13 mouse cellular contexts compared by ENCODE assay signal in genomic region chr1:34142951-34143580, GRCm38 (mm10).
DNase-seq lines count a peak whose midpoint lies in the region; ATAC-seq lines count a peak whose summit lies in the region.
"Had no signal": no experiment of that assay in that cellular context is flagged by ENCODE, and none has a peak within 500 bp of the region (broad histone marks: within the 10 kb centered on the region; RNA-seq: fewer than 3 reads in every experiment).

No protein-coding gene starts in this region.

- no peak overlapping the region for H3K4me3 ChIP-seq in heart, embryonic 12.5 days
- no peak overlapping the region for H3K4me3 ChIP-seq in embryonic facial prominence, embryonic 14.5 days (ENCODE audit: low read depth, low read length)
- no peak overlapping the region for H3K4me3 ChIP-seq in limb, embryonic 13.5 days
- H3K4me3 ChIP-seq: forebrain, embryonic 10.5 days; hindbrain, embryonic 15.5 days had no signal

- no peak overlapping the region for H3K9ac ChIP-seq in heart, embryonic 12.5 days
- H3K9ac ChIP-seq in embryonic facial prominence, embryonic 14.5 days (ENCODE audit: low read depth, low read length), result 0 out of 2 replicates have a peak overlapping the region, but pooled peaks have one; percentile 30
- no peak overlapping the region for H3K9ac ChIP-seq in limb, embryonic 13.5 days
- H3K9ac ChIP-seq: hindbrain, embryonic 15.5 days had no signal

- ATAC-seq in heart, embryonic 12.5 days (ENCODE audit: insufficient number of reproducible peaks, low FRiP score), result no peak
- peak; percentile 27; the same call in 1 of the 2 replicates for ATAC-seq in embryonic facial prominence, embryonic 14.5 days (ENCODE audit: low read depth)
- ATAC-seq in limb, embryonic 13.5 days (ENCODE audit: low FRiP score, low read depth), result no peak; the same call in 1 of the 2 replicates

- intact Hi-C loops in left cerebral cortex, postnatal 25 days (cut with DNase I), result no loop called here
- intact Hi-C loops in left cerebral cortex, postnatal 10 days (cut with DNase I), result no loop called here

- H3K27ac ChIP-seq in heart, embryonic 12.5 days (ENCODE audit: poor library complexity, severe bottlenecking), result peak overlapping the region; percentile 9; the same call in 1 of the 2 replicates
- H3K27ac ChIP-seq in embryonic facial prominence, embryonic 14.5 days (replicated peaks; ENCODE audit: low read depth, low read length), result 0 out of 2 replicates have a peak overlapping the region, but pooled peaks have one; percentile 28
- peak overlapping the region; percentile 33; the same call in 1 of the 2 replicates for H3K27ac ChIP-seq in limb, embryonic 13.5 days
- H3K27ac ChIP-seq: forebrain, embryonic 10.5 days; hindbrain, embryonic 15.5 days had no signal

- no peak for DNase-seq in heart, postnatal 4 days
- DNase-seq in left cerebral cortex, postnatal 25 days (ENCODE audit: low spot score in 2 of 2), result peak; percentile 36 to 68
- DNase-seq in left cerebral cortex, postnatal 10 days (ENCODE audit: extremely low spot score in 1 of 2, low spot score in 2 of 2), result no peak
- peak; percentile 45 for DNase-seq in embryonic facial prominence, embryonic 14.5 days (ENCODE audit: low spot score)
- DNase-seq in MN1 (ENCODE audit: low spot score), result no peak
- DNase-seq: adrenal gland, postnatal 10 days; gastrocnemius, postnatal 10 days; kidney, postnatal 25 days had no signal

- WGBS in heart, embryonic 12.5 days, result 53% methylated on average over 9 of the region's 9 CpGs
- 53% methylated on average over 9 of the region's 9 CpGs for WGBS in embryonic facial prominence, embryonic 14.5 days
- 49% methylated on average over 9 of the region's 9 CpGs for WGBS in limb, embryonic 13.5 days

- H3K36me3 ChIP-seq in heart, embryonic 12.5 days, result no peaks in the 10 kb centered on the region; the same call in 1 of the 2 replicates
- H3K36me3 ChIP-seq in embryonic facial prominence, embryonic 14.5 days (ENCODE audit: control insufficient read depth, insufficient read depth, low read length), result no peaks in the 10 kb centered on the region
- no peaks in the 10 kb centered on the region for H3K36me3 ChIP-seq in limb, embryonic 13.5 days
- H3K36me3 ChIP-seq: forebrain, embryonic 10.5 days; hindbrain, embryonic 15.5 days had no signal

- H3K4me2 ChIP-seq in heart, embryonic 12.5 days, result no peak overlapping the region
- H3K4me2 ChIP-seq in embryonic facial prominence, embryonic 14.5 days (ENCODE audit: low read depth, low read length), result no peak overlapping the region
- H3K4me2 ChIP-seq in limb, embryonic 13.5 days (replicated peaks), result no peak overlapping the region
- H3K4me2 ChIP-seq: hindbrain, embryonic 15.5 days had no signal

- H3K27me3 ChIP-seq in heart, embryonic 12.5 days (replicated peaks), result no peaks in the 10 kb centered on the region
- H3K27me3 ChIP-seq in embryonic facial prominence, embryonic 14.5 days (replicated peaks; ENCODE audit: control insufficient read depth, insufficient read depth, low read length), result no peaks in the 10 kb centered on the region
- no peaks in the 10 kb centered on the region for H3K27me3 ChIP-seq in limb, embryonic 13.5 days
- H3K27me3 ChIP-seq: CH12.LX; hindbrain, embryonic 15.5 days had no signal

- H3K9me3 ChIP-seq in heart, embryonic 12.5 days (replicated peaks), result no peaks in the 10 kb centered on the region
- H3K9me3 ChIP-seq in embryonic facial prominence, embryonic 14.5 days (ENCODE audit: control insufficient read depth, low read length), result no peaks in the 10 kb centered on the region
- H3K9me3 ChIP-seq in limb, embryonic 13.5 days, result no peaks in the 10 kb centered on the region
- H3K9me3 ChIP-seq: forebrain, embryonic 10.5 days; hindbrain, embryonic 15.5 days had no signal

- peaks cover 35% of the 10 kb centered on the region for H3K4me1 ChIP-seq in heart, embryonic 12.5 days (replicated peaks)
- peaks cover 12% of the 10 kb centered on the region for H3K4me1 ChIP-seq in embryonic facial prominence, embryonic 14.5 days (ENCODE audit: control insufficient read depth, insufficient read depth, low read length)
- H3K4me1 ChIP-seq in limb, embryonic 13.5 days, result peaks cover 47% of the 10 kb centered on the region

Comparison
In these comparisons a context has a peak if more than half of its experiments do, and no peak if none do; other contexts are left out.
1. DNase-seq: peak in left cerebral cortex, postnatal 25 days (2 of 2) and embryonic facial prominence, embryonic 14.5 days (single experiment); none in heart, postnatal 4 days (single experiment), left cerebral cortex, postnatal 10 days (0 of 2) and MN1 (single experiment).
2. Peak in every context shown above with its lines, with median percentiles within 50 percentile points of each other: H3K27ac ChIP-seq.